Mouse (Mus musculus): ENCODE data around the gene Arhgef17.
A peak's percentile ranks its signal among the peaks of the same experiment; 100 is the strongest.
"Not testable (repeated sequence)": the region's sequence is repeated elsewhere in the genome, so short reads cannot be mapped to it uniquely, and the experiment has no call there.

Gene Arhgef17

GRCm38 (mm10) chr7:100854137-100854814, 77.6 kb downstream of the Arhgef17 start:
- H3K9me3 ChIP-seq (ENCODE audit: low read length) = no peaks in the 10 kb centered on the region
- H3K36me3 ChIP-seq (ENCODE audit: insufficient read depth, low read length) = peaks cover 39% of the 10 kb centered on the region
- no peak overlapping the region for H3K4me3 ChIP-seq (replicated peaks; ENCODE audit: low read length)
- TF ChIP-seq POU5F1 (IDR thresholded peaks at IDR 0.05; ENCODE audit: borderline replicate concordance, low read length) = no peak
- H3K27me3 ChIP-seq (ENCODE audit: insufficient read depth, low read length) = no peaks in the 10 kb centered on the region
- H3K4me1 ChIP-seq (replicated peaks; ENCODE audit: low read depth, low read length) = peaks cover 79% of the 10 kb centered on the region

- Histone ChIP-seq H3K4me1 (replicated peaks; ENCODE audit: low read depth, low read length) (peaks cover 73% of the 10 kb centered on the region), H3K36me3 (ENCODE audit: insufficient read depth, low read length) (peaks cover 40% of the 10 kb centered on the region), H3K9me3 (ENCODE audit: low read length) (no peaks in the 10 kb centered on the region), H3K27me3 (ENCODE audit: insufficient read depth, low read length) (no peaks in the 10 kb centered on the region), H3K4me3 (replicated peaks; ENCODE audit: low read length) (no peak overlapping the region)
- TF ChIP-seq POU5F1 (IDR thresholded peaks at IDR 0.05; ENCODE audit: borderline replicate concordance, low read length) (no peak), NANOG (IDR thresholded peaks at IDR 0.05; ENCODE audit: borderline replicate concordance, low read length) (no peak)
These were observed 78.5 kb downstream of the Arhgef17 start for GRCm38 (mm10) chr7:100853396-100853795.

- peaks cover 59% of the 10 kb centered on the region for H3K4me1 ChIP-seq (replicated peaks; ENCODE audit: low read depth, low read length)
- TF ChIP-seq CTCF (conservative IDR thresholded peaks at IDR 0.05; ENCODE audit: low read length) (no peak), POU5F1 (IDR thresholded peaks at IDR 0.05; ENCODE audit: borderline replicate concordance, low read length) (no peak), NANOG (IDR thresholded peaks at IDR 0.05; ENCODE audit: borderline replicate concordance, low read length) (no peak)
- no peak overlapping the region for H3K4me3 ChIP-seq (replicated peaks; ENCODE audit: low read length)
- H3K27me3 ChIP-seq (ENCODE audit: insufficient read depth, low read length) = no peaks in the 10 kb centered on the region
- H3K36me3 ChIP-seq (ENCODE audit: insufficient read depth, low read length) = peaks cover 47% of the 10 kb centered on the region
- H3K9me3 ChIP-seq (ENCODE audit: low read length) = no peaks in the 10 kb centered on the region
These were observed 80.2 kb downstream of the Arhgef17 start for GRCm38 (mm10) chr7:100851481-100852356.

- no peak for TF ChIP-seq POU5F1 (IDR thresholded peaks at IDR 0.05; ENCODE audit: borderline replicate concordance, low read length)
- TF ChIP-seq CTCF (conservative IDR thresholded peaks at IDR 0.05; ENCODE audit: low read length) = no peak
- no peak for TF ChIP-seq NANOG (IDR thresholded peaks at IDR 0.05; ENCODE audit: borderline replicate concordance, low read length)
- H3K36me3 ChIP-seq (ENCODE audit: insufficient read depth, low read length) = peaks cover 53% of the 10 kb centered on the region
- H3K4me1 ChIP-seq (replicated peaks; ENCODE audit: low read depth, low read length) = peaks cover 40% of the 10 kb centered on the region
- H3K9me3 ChIP-seq (ENCODE audit: low read length) = no peaks in the 10 kb centered on the region
- no peaks in the 10 kb centered on the region for H3K27me3 ChIP-seq (ENCODE audit: insufficient read depth, low read length)
- H3K4me3 ChIP-seq (replicated peaks; ENCODE audit: low read length) = no peak overlapping the region
These were observed 82.4 kb downstream of the Arhgef17 start for GRCm38 (mm10) chr7:100849508-100849907.

- Histone ChIP-seq H3K4me1 (replicated peaks; ENCODE audit: low read depth, low read length) (peaks cover 33% of the 10 kb centered on the region), H3K36me3 (ENCODE audit: insufficient read depth, low read length) (peaks cover 59% of the 10 kb centered on the region), H3K27me3 (ENCODE audit: insufficient read depth, low read length) (no peaks in the 10 kb centered on the region), H3K4me3 (replicated peaks; ENCODE audit: low read length) (no peak overlapping the region), H3K9me3 (ENCODE audit: low read length) (peaks cover 2% of the 10 kb centered on the region)
- TF ChIP-seq POU5F1 (IDR thresholded peaks at IDR 0.05; ENCODE audit: borderline replicate concordance, low read length) = no peak
- TF ChIP-seq CTCF (conservative IDR thresholded peaks at IDR 0.05; ENCODE audit: low read length) = peak; percentile 59
These were observed 83.2 kb downstream of the Arhgef17 start for GRCm38 (mm10) chr7:100848744-100849143.

GRCm38 (mm10) chr7:100847131-100847530, 84.8 kb downstream of the Arhgef17 start:
- TF ChIP-seq POU5F1 (IDR thresholded peaks at IDR 0.05; ENCODE audit: borderline replicate concordance, low read length) (no peak), NANOG (IDR thresholded peaks at IDR 0.05; ENCODE audit: borderline replicate concordance, low read length) (no peak), CTCF (conservative IDR thresholded peaks at IDR 0.05; ENCODE audit: low read length) (no peak)
- peaks cover 65% of the 10 kb centered on the region for H3K36me3 ChIP-seq (ENCODE audit: insufficient read depth, low read length)
- H3K4me3 ChIP-seq (replicated peaks; ENCODE audit: low read length) = no peak overlapping the region
- peaks cover 13% of the 10 kb centered on the region for H3K9me3 ChIP-seq (ENCODE audit: low read length)
- no peaks in the 10 kb centered on the region for H3K27me3 ChIP-seq (ENCODE audit: insufficient read depth, low read length)
- H3K4me1 ChIP-seq (replicated peaks; ENCODE audit: low read depth, low read length) = peaks cover 24% of the 10 kb centered on the region

GRCm38 (mm10) chr7:100846033-100846432, 85.9 kb downstream of the Arhgef17 start:
- not testable (repeated sequence) for H3K27me3 ChIP-seq (ENCODE audit: insufficient read depth, low read length); H3K4me3 ChIP-seq (replicated peaks; ENCODE audit: low read length)
- peaks cover 19% of the 10 kb centered on the region for H3K4me1 ChIP-seq (replicated peaks; ENCODE audit: low read depth, low read length)
- H3K9me3 ChIP-seq (ENCODE audit: low read length) = peaks cover 13% of the 10 kb centered on the region
- peaks cover 63% of the 10 kb centered on the region for H3K36me3 ChIP-seq (ENCODE audit: insufficient read depth, low read length)

GRCm38 (mm10) chr7:100845412-100845811, 86.5 kb downstream of the Arhgef17 start:
- TF ChIP-seq NANOG (IDR thresholded peaks at IDR 0.05; ENCODE audit: borderline replicate concordance, low read length) (no peak), CTCF (conservative IDR thresholded peaks at IDR 0.05; ENCODE audit: low read length) (no peak), POU5F1 (IDR thresholded peaks at IDR 0.05; ENCODE audit: borderline replicate concordance, low read length) (no peak)
- Histone ChIP-seq H3K4me3 (replicated peaks; ENCODE audit: low read length) (no peak overlapping the region), H3K4me1 (replicated peaks; ENCODE audit: low read depth, low read length) (peaks cover 17% of the 10 kb centered on the region)

GRCm38 (mm10) chr7:100845026-100845400, 86.9 kb downstream of the Arhgef17 start:
- peaks cover 13% of the 10 kb centered on the region for H3K9me3 ChIP-seq (ENCODE audit: low read length)
- TF ChIP-seq CTCF (conservative IDR thresholded peaks at IDR 0.05; ENCODE audit: low read length) (no peak), NANOG (IDR thresholded peaks at IDR 0.05; ENCODE audit: borderline replicate concordance, low read length) (no peak)
- no peak overlapping the region for H3K4me3 ChIP-seq (replicated peaks; ENCODE audit: low read length)
- H3K27me3 ChIP-seq (ENCODE audit: insufficient read depth, low read length) = no peaks in the 10 kb centered on the region
- peaks cover 13% of the 10 kb centered on the region for H3K4me1 ChIP-seq (replicated peaks; ENCODE audit: low read depth, low read length)
- H3K36me3 ChIP-seq (ENCODE audit: insufficient read depth, low read length) = peaks cover 60% of the 10 kb centered on the region

More at GRCm38 (mm10) chr7:100845412-100845811, 86.5 kb downstream of the Arhgef17 start:
- H3K27me3 ChIP-seq (ENCODE audit: insufficient read depth, low read length) = no peaks in the 10 kb centered on the region
- H3K36me3 ChIP-seq (ENCODE audit: insufficient read depth, low read length) = peaks cover 59% of the 10 kb centered on the region
- peaks cover 13% of the 10 kb centered on the region for H3K9me3 ChIP-seq (ENCODE audit: low read length)

Measured in E14TG2a.4 (cell line).